Mouse (Mus musculus): ENCODE measurements around the gene Pex10. TPM values are rescaled to one million over a fixed set of nuclear protein-coding genes. Genes with fewer than 3 reads are reported as not detected.

The Pex10 gene
- total RNA-seq (2014; rRNA removed; ENCODE audit: low replicate concordance), result 16.5 and 16.6 TPM in 2 replicates
- polyA plus RNA-seq (2015; fragmentation: Nextera tagmentation; extraction: Ambion mirVana), result 17.3 and 18.4 TPM in 2 replicates

- under 1% methylated on average over 47 of the region's 48 CpGs for WGBS
Observed at GRCm38 (mm10) chr4:155066834-155067522, at the start of gene Pex10. Pex10 (plus strand) TSS chr4:155067016.

GRCm38 (mm10) chr4:155017253-155017878 is 49.5 kb upstream of the Pex10 start:
- Histone ChIP-seq H3K4me3 (ENCODE audit: low read depth, low read length) (no peak overlapping the region), H3K4me1 (ENCODE audit: control insufficient read depth, insufficient read depth) (no peaks in the 10 kb centered on the region), H3K9me3 (replicated peaks; ENCODE audit: control insufficient read depth, low read length) (no peaks in the 10 kb centered on the region), H3K27me3 (ENCODE audit: control insufficient read depth, insufficient read depth, low read length) (peaks cover 19% of the 10 kb centered on the region), H3K9ac (replicated peaks; ENCODE audit: low read depth, low read length) (no peak overlapping the region), H3K4me2 (ENCODE audit: low read depth, low read length) (no peak overlapping the region), H3K27ac (ENCODE audit: low read depth) (no peak overlapping the region), H3K36me3 (replicated peaks; ENCODE audit: control insufficient read depth, insufficient read depth, low read length) (no peaks in the 10 kb centered on the region)
- 52% methylated on average over 11 of the region's 11 CpGs for WGBS
- DNase-seq (ENCODE audit: low spot score), result no peak
- ATAC-seq (ENCODE audit: insufficient read depth, low read depth), result no peak
- TF ChIP-seq CTCF (IDR thresholded peaks at IDR 0.05; ENCODE audit: low read depth) (no peak), EP300 (IDR thresholded peaks at IDR 0.05; ENCODE audit: low read depth) (no peak)

More at GRCm38 (mm10) chr4:155066834-155067522, at the start of gene Pex10:
- H3K4me1 ChIP-seq (ENCODE audit: control insufficient read depth, insufficient read depth), result peaks cover 11% of the 10 kb centered on the region
- H3K9me3 ChIP-seq (replicated peaks; ENCODE audit: control insufficient read depth, low read length), result no peaks in the 10 kb centered on the region
- peaks cover 35% of the 10 kb centered on the region for H3K36me3 ChIP-seq (replicated peaks; ENCODE audit: control insufficient read depth, insufficient read depth, low read length)
- H3K4me3 ChIP-seq (ENCODE audit: low read depth, low read length), result peak within 1 kb of the TSS; percentile 57
- peak; percentile 96 for ATAC-seq (ENCODE audit: insufficient read depth, low read depth)
- peak within 1 kb of the TSS; percentile 84 for H3K4me2 ChIP-seq (ENCODE audit: low read depth, low read length)
- TF ChIP-seq EP300 (IDR thresholded peaks at IDR 0.05; ENCODE audit: low read depth) (no peak), CTCF (IDR thresholded peaks at IDR 0.05; ENCODE audit: low read depth) (no peak)
- H3K27me3 ChIP-seq (ENCODE audit: control insufficient read depth, insufficient read depth, low read length), result no peaks in the 10 kb centered on the region
- H3K9ac ChIP-seq (replicated peaks; ENCODE audit: low read depth, low read length), result peak within 1 kb of the TSS; percentile 62
- DNase-seq (ENCODE audit: low spot score), result peak; percentile 93
- H3K27ac ChIP-seq (ENCODE audit: low read depth), result peak within 1 kb of the TSS; percentile 65

- Histone ChIP-seq H3K36me3 (replicated peaks; ENCODE audit: control insufficient read depth, insufficient read depth, low read length) (no peaks in the 10 kb centered on the region), H3K9me3 (replicated peaks; ENCODE audit: control insufficient read depth, low read length) (no peaks in the 10 kb centered on the region), H3K4me2 (ENCODE audit: low read depth, low read length) (no peak overlapping the region), H3K9ac (replicated peaks; ENCODE audit: low read depth, low read length) (no peak overlapping the region), H3K4me1 (ENCODE audit: control insufficient read depth, insufficient read depth) (no peaks in the 10 kb centered on the region), H3K27me3 (ENCODE audit: control insufficient read depth, insufficient read depth, low read length) (peaks cover 19% of the 10 kb centered on the region), H3K4me3 (ENCODE audit: low read depth, low read length) (no peak overlapping the region), H3K27ac (ENCODE audit: low read depth) (no peak overlapping the region)
- TF ChIP-seq EP300 (IDR thresholded peaks at IDR 0.05; ENCODE audit: low read depth), result no peak
- TF ChIP-seq CTCF (IDR thresholded peaks at IDR 0.05; ENCODE audit: low read depth), result no peak
- no peak for ATAC-seq (ENCODE audit: insufficient read depth, low read depth)
- 62% methylated on average over 8 of the region's 8 CpGs for WGBS
- DNase-seq (ENCODE audit: low spot score), result no peak
Observed at GRCm38 (mm10) chr4:155018066-155018465, 48.8 kb upstream of the Pex10 start.

- Histone ChIP-seq H3K9me3 (replicated peaks; ENCODE audit: control insufficient read depth, low read length) (no peaks in the 10 kb centered on the region), H3K4me3 (ENCODE audit: low read depth, low read length) (no peak overlapping the region), H3K9ac (replicated peaks; ENCODE audit: low read depth, low read length) (no peak overlapping the region), H3K36me3 (replicated peaks; ENCODE audit: control insufficient read depth, insufficient read depth, low read length) (no peaks in the 10 kb centered on the region), H3K27ac (ENCODE audit: low read depth) (no peak overlapping the region), H3K4me2 (ENCODE audit: low read depth, low read length) (no peak overlapping the region), H3K27me3 (ENCODE audit: control insufficient read depth, insufficient read depth, low read length) (peaks cover 19% of the 10 kb centered on the region), H3K4me1 (ENCODE audit: control insufficient read depth, insufficient read depth) (no peaks in the 10 kb centered on the region)
- TF ChIP-seq EP300 (IDR thresholded peaks at IDR 0.05; ENCODE audit: low read depth), result no peak
- TF ChIP-seq CTCF (IDR thresholded peaks at IDR 0.05; ENCODE audit: low read depth), result no peak
- DNase-seq (ENCODE audit: low spot score) (peak; percentile 21), ATAC-seq (ENCODE audit: insufficient read depth, low read depth) (peak; percentile 16; the same call in 1 of the 2 replicates)
- WGBS, result 5% methylated on average over 15 of the region's 15 CpGs
Observed at GRCm38 (mm10) chr4:155018601-155019335, 48.0 kb upstream of the Pex10 start.

- no peak overlapping the region for H3K9ac ChIP-seq (replicated peaks; ENCODE audit: low read depth, low read length)
- peaks cover 19% of the 10 kb centered on the region for H3K27me3 ChIP-seq (ENCODE audit: control insufficient read depth, insufficient read depth, low read length)
- no peak overlapping the region for H3K27ac ChIP-seq (ENCODE audit: low read depth)
- H3K4me2 ChIP-seq (ENCODE audit: low read depth, low read length), result no peak overlapping the region
- ATAC-seq (ENCODE audit: insufficient read depth, low read depth) (no peak), DNase-seq (ENCODE audit: low spot score) (no peak)
- under 1% methylated on average over 10 of the region's 10 CpGs for WGBS
- H3K4me1 ChIP-seq (ENCODE audit: control insufficient read depth, insufficient read depth), result no peaks in the 10 kb centered on the region
- TF ChIP-seq CTCF (IDR thresholded peaks at IDR 0.05; ENCODE audit: low read depth) (no peak), EP300 (IDR thresholded peaks at IDR 0.05; ENCODE audit: low read depth) (no peak)
- no peaks in the 10 kb centered on the region for H3K36me3 ChIP-seq (replicated peaks; ENCODE audit: control insufficient read depth, insufficient read depth, low read length)
- no peaks in the 10 kb centered on the region for H3K9me3 ChIP-seq (replicated peaks; ENCODE audit: control insufficient read depth, low read length)
- H3K4me3 ChIP-seq (ENCODE audit: low read depth, low read length), result no peak overlapping the region
Observed at GRCm38 (mm10) chr4:155019336-155019847, 47.4 kb upstream of the Pex10 start.
